Mouse (Mus musculus): ENCODE results near the gene Atp2a1. TPM values are rescaled to one million over a fixed set of nuclear protein-coding genes. Genes with fewer than 3 reads are reported as not detected.
A peak's percentile ranks its signal among the peaks of the same experiment; 100 is the strongest.

The Atp2a1 gene
- polyA plus RNA-seq, 1 experiment: 2.6 TPM

DNA sequence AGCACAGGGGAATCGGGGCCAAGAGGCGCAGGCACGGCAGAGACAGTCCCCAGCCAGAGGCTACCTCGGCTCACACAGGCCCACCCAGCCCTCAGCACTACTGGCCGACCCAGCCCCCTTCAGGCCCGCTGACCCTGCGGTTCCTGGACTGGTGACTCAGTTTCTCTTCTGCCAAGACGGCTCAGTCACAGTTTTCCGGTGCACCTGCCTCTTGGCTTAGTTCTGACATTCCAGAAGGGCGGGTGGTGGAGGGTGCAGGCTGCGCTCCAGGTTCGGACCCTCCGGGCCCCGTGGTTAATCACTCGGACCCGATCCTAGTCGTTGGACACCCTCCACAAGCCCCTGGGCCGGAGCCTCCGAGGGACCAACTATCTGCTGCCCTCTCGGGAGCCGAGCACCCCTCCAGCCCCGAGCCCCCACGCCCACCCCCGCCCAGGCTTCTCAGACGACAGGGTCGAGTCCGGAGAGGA, 11.6 kb upstream of the Atp2a1 start:
- Histone ChIP-seq H3K4me1 (ENCODE audit: control insufficient read depth, insufficient read depth, insufficient read length) (peaks cover 23% of the 10 kb centered on the region; the same call in 1 of the 2 replicates), H3K27ac (ENCODE audit: insufficient read depth, low read length) (peak overlapping the region; percentile 97; the same call in 1 of the 2 replicates), H3K27me3 (ENCODE audit: control insufficient read depth, insufficient read depth, low read length) (no peaks in the 10 kb centered on the region), H3K36me3 (ENCODE audit: control insufficient read depth, insufficient read depth, low read length) (peaks cover 4% of the 10 kb centered on the region), H3K4me3 (ENCODE audit: extremely low read depth, insufficient read depth, insufficient read length) (peak overlapping the region; percentile 84)
- DNase-seq (ENCODE audit: low read depth in 1 of 2, low spot score in 2 of 2): no peak
- WGBS: 1% methylated on average over 26 of the region's 27 CpGs
- no peak for TF ChIP-seq POLR2A (IDR thresholded peaks at IDR 0.05; ENCODE audit: low read depth, low read length)
- TF ChIP-seq CTCF (IDR thresholded peaks at IDR 0.05; ENCODE audit: extremely low read depth, insufficient read depth, insufficient read length, insufficient replicate concordance): no peak

DNA sequence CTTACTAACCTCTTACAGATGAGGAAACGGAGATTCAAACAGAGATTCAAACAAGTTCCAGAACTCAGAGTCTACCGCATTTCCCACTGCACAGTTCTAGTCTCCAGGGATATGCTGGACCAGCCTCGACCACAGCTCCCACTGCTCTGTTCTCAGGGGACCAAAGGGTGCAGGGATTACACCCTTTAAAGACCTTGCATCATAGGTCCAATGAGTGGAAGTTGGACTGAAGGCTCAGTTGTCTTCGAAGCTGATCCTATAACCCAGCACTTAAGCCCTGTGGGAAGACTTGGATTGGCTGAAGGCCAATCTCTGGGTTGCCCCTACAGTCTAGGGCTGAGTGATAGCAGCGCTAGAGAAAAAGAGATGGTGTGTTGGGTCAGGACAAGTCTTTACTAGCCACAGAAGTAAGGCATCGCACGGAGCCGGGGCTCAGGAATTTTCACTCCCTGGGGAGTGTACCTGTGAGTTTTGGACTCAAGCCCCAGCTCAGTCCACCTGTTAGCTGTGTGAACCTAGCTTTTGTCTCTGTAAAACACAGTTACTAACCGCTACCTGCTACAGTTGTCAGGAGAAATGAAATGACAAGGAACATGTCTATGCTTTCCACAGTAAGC, 10.7 kb upstream of the Atp2a1 start:
- Histone ChIP-seq H3K4me1 (ENCODE audit: control insufficient read depth, insufficient read depth, insufficient read length) (peaks cover 23% of the 10 kb centered on the region; the same call in 1 of the 2 replicates), H3K36me3 (ENCODE audit: control insufficient read depth, insufficient read depth, low read length) (peaks cover 12% of the 10 kb centered on the region), H3K27ac (ENCODE audit: insufficient read depth, low read length) (no peak overlapping the region), H3K27me3 (ENCODE audit: control insufficient read depth, insufficient read depth, low read length) (no peaks in the 10 kb centered on the region), H3K4me3 (ENCODE audit: extremely low read depth, insufficient read depth, insufficient read length) (no peak overlapping the region)
- 60% methylated on average over 9 of the region's 9 CpGs for WGBS
- DNase-seq (ENCODE audit: low read depth in 1 of 2, low spot score in 2 of 2): no peak
- TF ChIP-seq CTCF (IDR thresholded peaks at IDR 0.05; ENCODE audit: extremely low read depth, insufficient read depth, insufficient read length, insufficient replicate concordance) (no peak), POLR2A (IDR thresholded peaks at IDR 0.05; ENCODE audit: low read depth, low read length) (no peak)

DNA sequence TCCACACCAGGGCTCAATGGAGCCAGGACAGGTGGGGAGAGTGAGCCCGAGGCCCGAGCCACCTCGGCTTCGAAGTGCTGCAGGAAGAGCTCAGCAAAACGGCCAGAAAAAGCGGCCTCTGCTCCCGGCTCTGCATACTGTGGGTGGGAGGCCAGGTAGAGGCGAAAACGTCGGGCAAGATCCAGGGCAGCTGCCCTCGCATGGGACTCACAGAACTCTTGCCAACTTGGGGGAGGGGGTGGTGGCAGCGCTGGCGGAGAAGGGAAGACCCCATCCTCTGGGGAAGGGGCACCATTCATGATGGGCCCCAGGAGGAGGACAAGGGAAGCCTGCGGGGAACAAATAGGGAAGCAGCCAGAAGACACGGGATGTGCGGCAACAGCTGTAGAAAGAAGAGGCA, 9.8 kb upstream of the Atp2a1 start:
- TF ChIP-seq POLR2A (IDR thresholded peaks at IDR 0.05; ENCODE audit: low read depth, low read length): no peak
- no peak for TF ChIP-seq CTCF (IDR thresholded peaks at IDR 0.05; ENCODE audit: extremely low read depth, insufficient read depth, insufficient read length, insufficient replicate concordance)
- Histone ChIP-seq H3K27ac (ENCODE audit: insufficient read depth, low read length) (peak overlapping the region; percentile 63), H3K36me3 (ENCODE audit: control insufficient read depth, insufficient read depth, low read length) (peaks cover 15% of the 10 kb centered on the region), H3K27me3 (ENCODE audit: control insufficient read depth, insufficient read depth, low read length) (no peaks in the 10 kb centered on the region), H3K4me1 (ENCODE audit: control insufficient read depth, insufficient read depth, insufficient read length) (peaks cover 23% of the 10 kb centered on the region; the same call in 1 of the 2 replicates), H3K4me3 (ENCODE audit: extremely low read depth, insufficient read depth, insufficient read length) (no peak overlapping the region)
- 23% methylated on average over 16 of the region's 16 CpGs for WGBS
- no peak for DNase-seq (ENCODE audit: low read depth in 1 of 2, low spot score in 2 of 2)

DNA sequence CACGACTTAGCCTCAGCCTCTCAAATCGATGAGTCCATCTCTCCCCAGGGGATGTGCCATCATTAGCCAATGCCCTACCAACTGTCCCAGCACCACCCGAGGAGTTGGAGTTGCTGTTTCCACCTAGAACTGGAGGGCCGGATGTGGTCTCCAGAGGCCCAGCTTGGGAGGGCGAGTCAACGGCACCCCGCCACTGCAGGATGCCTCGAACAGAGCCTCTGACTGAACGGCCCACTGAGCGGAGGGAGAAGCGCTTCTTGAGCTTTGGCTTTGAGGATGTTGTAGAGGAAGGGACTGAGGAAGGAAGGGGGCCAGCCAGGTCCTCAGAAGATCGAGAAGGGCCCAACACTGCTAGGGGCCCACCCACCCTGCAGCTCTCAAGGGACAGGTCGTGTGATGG, 9.4 kb upstream of the Atp2a1 start:
- peaks cover 23% of the 10 kb centered on the region; the same call in 1 of the 2 replicates for H3K4me1 ChIP-seq (ENCODE audit: control insufficient read depth, insufficient read depth, insufficient read length)
- WGBS: 9% methylated on average over 13 of the region's 13 CpGs
- H3K27ac ChIP-seq (ENCODE audit: insufficient read depth, low read length): peak overlapping the region; percentile 63
- DNase-seq (ENCODE audit: low read depth in 1 of 2, low spot score in 2 of 2): peak in 1 of 2 experiments; percentile 50
- H3K4me3 ChIP-seq (ENCODE audit: extremely low read depth, insufficient read depth, insufficient read length): no peak overlapping the region; the same call in 1 of the 2 replicates
- TF ChIP-seq CTCF (IDR thresholded peaks at IDR 0.05; ENCODE audit: extremely low read depth, insufficient read depth, insufficient read length, insufficient replicate concordance) (no peak), POLR2A (IDR thresholded peaks at IDR 0.05; ENCODE audit: low read depth, low read length) (no peak)
- no peaks in the 10 kb centered on the region for H3K27me3 ChIP-seq (ENCODE audit: control insufficient read depth, insufficient read depth, low read length)
- H3K36me3 ChIP-seq (ENCODE audit: control insufficient read depth, insufficient read depth, low read length): peaks cover 17% of the 10 kb centered on the region

DNA sequence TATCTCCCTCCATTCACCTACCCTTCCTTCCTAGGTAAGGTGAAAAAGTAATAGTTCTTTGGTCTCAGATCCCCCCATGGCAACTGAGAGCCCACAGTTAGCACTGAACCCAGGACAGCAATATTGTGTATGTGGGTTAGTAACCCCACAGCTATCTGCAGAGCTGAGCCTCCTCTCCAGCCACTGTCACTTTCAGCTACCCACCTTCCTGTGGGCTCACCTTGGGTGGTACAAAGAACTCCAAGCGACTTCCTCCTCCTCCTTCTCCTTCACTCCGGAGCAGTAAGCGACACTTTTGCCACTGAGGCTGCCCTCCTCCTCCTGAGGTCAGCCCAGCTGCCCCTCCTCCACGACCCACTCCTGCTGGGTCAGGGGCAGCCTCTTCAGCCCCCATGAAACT, 8.9 kb upstream of the Atp2a1 start:
- peaks cover 21% of the 10 kb centered on the region for H3K36me3 ChIP-seq (ENCODE audit: control insufficient read depth, insufficient read depth, low read length)
- TF ChIP-seq CTCF (IDR thresholded peaks at IDR 0.05; ENCODE audit: extremely low read depth, insufficient read depth, insufficient read length, insufficient replicate concordance) (no peak), POLR2A (IDR thresholded peaks at IDR 0.05; ENCODE audit: low read depth, low read length) (no peak)
- no peak overlapping the region; the same call in 1 of the 2 replicates for H3K4me3 ChIP-seq (ENCODE audit: extremely low read depth, insufficient read depth, insufficient read length)
- no peak for DNase-seq (ENCODE audit: low read depth in 1 of 2, low spot score in 2 of 2)
- H3K27ac ChIP-seq (ENCODE audit: insufficient read depth, low read length): peak overlapping the region; percentile 63
- no peaks in the 10 kb centered on the region for H3K27me3 ChIP-seq (ENCODE audit: control insufficient read depth, insufficient read depth, low read length)
- H3K4me1 ChIP-seq (ENCODE audit: control insufficient read depth, insufficient read depth, insufficient read length): peaks cover 23% of the 10 kb centered on the region; the same call in 1 of the 2 replicates
- 23% methylated on average over 4 of the region's 4 CpGs for WGBS

DNA sequence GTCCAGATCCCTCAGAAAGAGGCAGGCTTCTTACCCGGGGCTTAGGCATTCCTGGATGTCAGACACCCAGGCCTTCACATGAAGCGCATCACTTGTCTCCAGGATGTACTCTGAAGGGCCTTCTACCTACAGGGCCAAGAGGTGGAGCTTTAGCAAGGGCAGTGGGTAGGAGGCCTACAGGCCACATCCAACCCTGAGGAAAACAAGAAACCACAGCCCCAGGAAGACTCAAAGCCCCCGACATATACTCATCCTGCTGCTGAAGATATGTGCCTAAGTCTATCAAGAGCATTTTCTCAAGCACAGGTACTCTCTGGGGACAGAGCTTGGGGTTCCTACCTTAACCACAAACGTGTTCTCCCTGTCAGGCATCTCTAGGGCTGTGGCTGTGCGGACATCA, 8.5 kb upstream of the Atp2a1 start:
- DNase-seq (ENCODE audit: low read depth in 1 of 2, low spot score in 2 of 2): no peak
- WGBS: 61% methylated on average over 5 of the region's 5 CpGs
- H3K27ac ChIP-seq (ENCODE audit: insufficient read depth, low read length): no peak overlapping the region
- H3K4me3 ChIP-seq (ENCODE audit: extremely low read depth, insufficient read depth, insufficient read length): no peak overlapping the region
- no peak for TF ChIP-seq POLR2A (IDR thresholded peaks at IDR 0.05; ENCODE audit: low read depth, low read length)
- TF ChIP-seq CTCF (IDR thresholded peaks at IDR 0.05; ENCODE audit: extremely low read depth, insufficient read depth, insufficient read length, insufficient replicate concordance): no peak
- no peaks in the 10 kb centered on the region for H3K27me3 ChIP-seq (ENCODE audit: control insufficient read depth, insufficient read depth, low read length)
- peaks cover 23% of the 10 kb centered on the region; the same call in 1 of the 2 replicates for H3K4me1 ChIP-seq (ENCODE audit: control insufficient read depth, insufficient read depth, insufficient read length)
- H3K36me3 ChIP-seq (ENCODE audit: control insufficient read depth, insufficient read depth, low read length): peaks cover 22% of the 10 kb centered on the region

DNA sequence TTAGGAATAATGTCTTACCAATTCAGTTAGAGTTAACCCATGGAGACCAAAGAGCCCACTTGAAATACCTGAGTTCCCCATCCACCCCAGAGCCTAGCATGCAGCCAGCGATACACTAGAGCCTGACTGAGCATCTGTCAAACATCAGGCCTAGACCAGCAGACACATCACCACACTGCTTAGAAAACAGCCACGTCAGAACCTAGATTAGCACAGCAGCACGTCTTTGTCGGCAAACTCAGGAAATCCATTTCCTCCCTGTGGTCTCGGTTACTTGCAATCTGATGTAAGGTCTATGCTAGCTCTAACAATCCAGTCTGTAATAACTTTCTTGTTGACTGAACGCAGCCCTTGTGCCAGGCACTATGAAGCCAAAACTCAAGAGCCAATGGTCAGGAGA, 7.2 kb upstream of the Atp2a1 start:
- TF ChIP-seq CTCF (IDR thresholded peaks at IDR 0.05; ENCODE audit: extremely low read depth, insufficient read depth, insufficient read length, insufficient replicate concordance) (no peak), POLR2A (IDR thresholded peaks at IDR 0.05; ENCODE audit: low read depth, low read length) (no peak)
- Histone ChIP-seq H3K27ac (ENCODE audit: insufficient read depth, low read length) (peak overlapping the region; percentile 43), H3K36me3 (ENCODE audit: control insufficient read depth, insufficient read depth, low read length) (peaks cover 23% of the 10 kb centered on the region), H3K4me1 (ENCODE audit: control insufficient read depth, insufficient read depth, insufficient read length) (peaks cover 23% of the 10 kb centered on the region; the same call in 1 of the 2 replicates), H3K27me3 (ENCODE audit: control insufficient read depth, insufficient read depth, low read length) (no peaks in the 10 kb centered on the region), H3K4me3 (ENCODE audit: extremely low read depth, insufficient read depth, insufficient read length) (no peak overlapping the region)
- DNase-seq (ENCODE audit: low read depth in 1 of 2, low spot score in 2 of 2): peak in 1 of 2 experiments; percentile 68
- 15% methylated on average over 6 of the region's 6 CpGs for WGBS
